Mouse (Mus musculus) midbrain, embryonic 11.5 days (tissue): Measurements from ENCODE around the gene Grip1. TPM values are rescaled to one million over a fixed set of nuclear protein-coding genes. Genes with fewer than 3 reads are reported as not detected.

Experiments
- ATAC-seq: fragments of 200-750 bp; cut with Nextera tagmentation; 2 replicates; pipeline ENCODE4 v1.8.0; 2017; ENCODE audit warnings: moderate TSS enrichment, moderate library complexity; ENCODE audit not compliant: low FRiP score
- DNase-seq: peaks from one replicate; pipeline ENCODE4 v3.0.0; 2015; ENCODE audit warnings: low spot score; ENCODE audit errors: missing footprints
- H3K27ac ChIP-seq: fragments of 300-500 bp; sonication (generic); 2 replicates; pipeline ENCODE4 v1.5.1; 2014; ENCODE audit warnings: low read depth, low read length
- H3K27me3 ChIP-seq: fragments of 300-500 bp; sonication (generic); 2 replicates; pipeline ENCODE4 v1.6.1; 2014; ENCODE audit warnings: mild to moderate bottlenecking, low read length, moderate library complexity, mixed read lengths; ENCODE audit not compliant: control insufficient read depth, insufficient read depth
- H3K36me3 ChIP-seq: fragments of 300-500 bp; sonication (generic); 2 replicates; pipeline ENCODE4 v1.6.1; 2014; ENCODE audit warnings: mild to moderate bottlenecking, low read length, moderate library complexity, mixed read lengths; ENCODE audit not compliant: control insufficient read depth, insufficient read depth
- H3K4me1 ChIP-seq: fragments of 300-500 bp; sonication (generic); 2 replicates; pipeline ENCODE4 v1.6.1; 2014; ENCODE audit warnings: low read length; ENCODE audit not compliant: control insufficient read depth, insufficient read depth
- H3K4me2 ChIP-seq: fragments of 300-500 bp; sonication (generic); 2 replicates; pipeline ENCODE4 v1.6.1; 2014; ENCODE audit warnings: mild to moderate bottlenecking, moderate library complexity
- H3K4me3 ChIP-seq: fragments of 300-500 bp; sonication (generic); 2 replicates; pipeline ENCODE4 v1.5.1; 2014; ENCODE audit warnings: low read depth, low read length
- H3K9ac ChIP-seq: fragments of 300-500 bp; sonication (generic); 2 replicates; pipeline ENCODE4 v1.6.1; 2014; ENCODE audit warnings: low read length
- H3K9me3 ChIP-seq: fragments of 300-500 bp; sonication (generic); 2 replicates; pipeline ENCODE4 v1.6.1; 2016; ENCODE audit warnings: low read length; ENCODE audit not compliant: control insufficient read depth
- WGBS: fragments of 180-500 bp; shearing (Covaris S2); extraction: QIAGEN DNeasy Blood & Tissue Kit; methylation state at CpG from one replicate; pipeline ENCODE4 v1.1.7; 2014; 5-methylcytosine and 5-hydroxymethylcytosine counted together
- polyA plus RNA-seq: library from polyadenylated mRNA; unstranded; fragments of >200 nt; fragmentation: Nextera tagmentation; extraction: Ambion mirVana; gene quantifications from 2 replicates; pipeline ENCODE4 v1.2.1, GENCODE M21; 2014

The Grip1 gene
- polyA plus RNA-seq, 1 experiment from 2014 or later, result 8.5 TPM

DNA sequence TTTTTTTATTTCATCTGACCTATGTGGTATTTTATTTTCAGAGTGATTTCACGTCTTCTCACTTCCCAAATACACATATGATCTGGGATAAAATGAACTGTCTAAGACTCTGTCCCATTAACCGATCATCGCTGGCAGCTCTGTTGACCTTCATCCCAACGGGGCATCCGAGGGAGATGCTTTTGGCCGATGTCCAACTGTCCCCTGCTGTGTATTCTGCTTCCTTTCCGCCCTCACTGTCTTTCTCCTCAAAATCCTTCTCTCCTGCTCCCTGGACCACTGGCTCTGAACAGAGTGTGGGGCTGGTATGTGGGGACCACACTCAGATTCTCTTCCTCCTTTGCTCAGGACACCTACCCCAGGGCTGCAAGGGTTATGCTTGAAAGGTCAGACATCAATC lies 370.1 kb downstream of the Grip1 start:
- WGBS, result 56% methylated on average over 7 of the region's 7 CpGs
- ATAC-seq, result no peak
- H3K27ac ChIP-seq, result 0 out of 2 replicates have a peak overlapping the region, but pooled peaks have one; percentile 5
- H3K4me3 ChIP-seq, result no peak overlapping the region
- peaks cover 19% of the 10 kb centered on the region for H3K4me1 ChIP-seq
- H3K36me3 ChIP-seq, result no peaks in the 10 kb centered on the region
- no peak overlapping the region for H3K4me2 ChIP-seq
- DNase-seq, result no peak
- H3K27me3 ChIP-seq, result no peaks in the 10 kb centered on the region; the same call in 1 of the 2 replicates
- no peaks in the 10 kb centered on the region for H3K9me3 ChIP-seq
- no peak overlapping the region for H3K9ac ChIP-seq

DNA sequence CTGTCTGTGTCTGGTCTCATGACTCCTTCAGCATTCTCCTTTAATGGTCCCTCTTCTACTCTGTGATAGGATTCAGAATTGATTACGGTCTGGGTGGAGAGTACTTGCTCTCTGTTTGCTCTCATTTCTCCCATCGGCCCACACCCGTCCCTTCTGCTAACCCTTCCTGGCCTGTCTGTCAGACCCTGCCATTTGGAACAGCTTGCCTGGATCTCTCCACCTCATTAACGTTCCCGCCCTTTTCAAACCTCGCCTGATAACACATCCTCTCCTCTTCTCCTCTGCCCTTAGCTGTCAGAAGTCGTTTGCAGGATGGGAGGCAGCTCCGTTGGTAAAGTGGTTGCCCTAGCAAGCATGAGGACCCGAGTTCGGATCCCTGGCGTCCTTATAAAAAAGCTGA lies 370.9 kb downstream of the Grip1 start:
- Histone ChIP-seq H3K4me2 (no peak overlapping the region), H3K27ac (no peak overlapping the region), H3K4me3 (no peak overlapping the region), H3K4me1 (peaks cover 12% of the 10 kb centered on the region), H3K36me3 (no peaks in the 10 kb centered on the region), H3K9ac (no peak overlapping the region), H3K27me3 (no peaks in the 10 kb centered on the region; the same call in 1 of the 2 replicates), H3K9me3 (no peaks in the 10 kb centered on the region)
- 72% methylated on average over 11 of the region's 11 CpGs for WGBS
- DNase-seq, result no peak
- 0 out of 2 replicates have a peak, but pooled peaks have one; percentile 38 for ATAC-seq

DNA sequence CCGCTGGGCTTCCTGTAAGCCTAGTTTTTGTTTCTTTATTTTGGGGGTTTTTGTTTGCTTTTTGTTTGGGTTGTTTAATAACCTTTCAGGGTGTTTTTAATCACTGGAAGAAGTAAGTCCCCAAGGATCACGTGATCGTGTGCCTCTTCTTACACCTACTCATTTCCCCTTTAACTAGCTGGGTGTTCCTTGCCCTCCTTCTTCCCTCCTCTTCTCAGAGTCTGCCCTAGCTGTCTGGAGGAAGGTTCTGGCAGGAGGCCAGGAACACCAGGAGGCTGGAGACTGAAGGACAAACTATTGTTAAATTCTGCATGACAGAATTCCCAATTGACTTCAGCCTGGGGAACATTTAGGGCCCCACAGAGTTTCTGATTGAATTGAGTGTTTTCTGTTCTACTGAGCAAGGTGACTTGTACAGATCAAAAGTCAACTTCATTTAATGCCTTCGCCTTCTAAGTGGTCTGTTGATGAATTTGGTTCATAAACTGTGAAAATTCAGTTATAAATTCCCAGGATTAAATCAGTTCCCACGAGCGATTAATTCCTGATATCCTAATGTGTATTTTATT lies 376.8 kb downstream of the Grip1 start:
- no peak overlapping the region for H3K9ac ChIP-seq
- DNase-seq (no peak), ATAC-seq (no peak)
- peaks cover 5% of the 10 kb centered on the region; the same call in 1 of the 2 replicates for H3K9me3 ChIP-seq
- no peaks in the 10 kb centered on the region for H3K4me1 ChIP-seq
- H3K36me3 ChIP-seq, result no peaks in the 10 kb centered on the region
- H3K27me3 ChIP-seq, result no peaks in the 10 kb centered on the region; the same call in 1 of the 2 replicates
- no peak overlapping the region for H3K4me3 ChIP-seq
- no peak overlapping the region for H3K4me2 ChIP-seq
- 78% methylated on average over 6 of the region's 6 CpGs for WGBS
- no peak overlapping the region for H3K27ac ChIP-seq

DNA sequence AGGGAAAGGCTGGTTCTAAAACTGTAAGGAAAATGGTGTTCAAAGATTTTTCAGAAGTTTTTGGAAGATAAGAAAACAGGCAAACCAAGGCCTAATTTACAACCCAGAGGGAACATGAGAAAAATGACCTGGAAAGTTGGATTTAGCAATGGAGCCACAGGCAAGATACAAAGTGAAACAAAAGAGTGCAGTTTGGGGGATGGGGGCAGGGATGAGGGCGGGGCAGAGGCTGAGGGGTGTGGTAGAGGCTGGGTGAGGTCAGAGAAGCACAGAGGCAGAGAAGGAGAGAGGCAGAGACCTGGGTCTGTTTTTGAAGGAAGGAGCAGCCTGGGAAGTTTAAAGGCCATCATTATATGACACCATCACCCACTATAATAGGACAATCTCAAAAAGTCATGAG lies 377.5 kb downstream of the Grip1 start:
- H3K9ac ChIP-seq, result no peak overlapping the region
- H3K9me3 ChIP-seq, result peaks cover 5% of the 10 kb centered on the region; the same call in 1 of the 2 replicates
- ATAC-seq (no peak), DNase-seq (no peak)
- no peak overlapping the region for H3K4me2 ChIP-seq
- no peak overlapping the region for H3K4me3 ChIP-seq
- 87% methylated on average over 1 of the region's 1 CpGs for WGBS
- H3K27ac ChIP-seq, result no peak overlapping the region
- no peaks in the 10 kb centered on the region; the same call in 1 of the 2 replicates for H3K27me3 ChIP-seq
- H3K4me1 ChIP-seq, result no peaks in the 10 kb centered on the region
- H3K36me3 ChIP-seq, result no peaks in the 10 kb centered on the region

GRCm38 (mm10) chr10:119833334-119833733 lies 379.7 kb downstream of the Grip1 start:
- WGBS, result 83% methylated on average over 5 of the region's 5 CpGs
- no peak overlapping the region for H3K27ac ChIP-seq

GRCm38 (mm10) chr10:119834122-119834521 lies 380.5 kb downstream of the Grip1 start:
- DNase-seq (no peak), ATAC-seq (no peak)
- peaks cover 5% of the 10 kb centered on the region; the same call in 1 of the 2 replicates for H3K9me3 ChIP-seq
- H3K27ac ChIP-seq, result no peak overlapping the region
- H3K4me1 ChIP-seq, result 0 out of 2 replicates have a peak, but pooled peaks cover 2% of the 10 kb centered on the region
- no peak overlapping the region for H3K4me2 ChIP-seq
- H3K4me3 ChIP-seq, result no peak overlapping the region
- no peaks in the 10 kb centered on the region for H3K36me3 ChIP-seq
- 84% methylated on average over 4 of the region's 4 CpGs for WGBS
- no peaks in the 10 kb centered on the region for H3K27me3 ChIP-seq
- no peak overlapping the region for H3K9ac ChIP-seq

More at GRCm38 (mm10) chr10:119833334-119833733, 379.7 kb downstream of the Grip1 start:
- Histone ChIP-seq H3K9me3 (peaks cover 5% of the 10 kb centered on the region; the same call in 1 of the 2 replicates), H3K4me2 (no peak overlapping the region), H3K4me3 (no peak overlapping the region), H3K36me3 (no peaks in the 10 kb centered on the region), H3K4me1 (0 out of 2 replicates have a peak, but pooled peaks cover 2% of the 10 kb centered on the region), H3K27me3 (no peaks in the 10 kb centered on the region), H3K9ac (no peak overlapping the region)
- ATAC-seq (no peak), DNase-seq (no peak)

- Histone ChIP-seq H3K9ac (no peak overlapping the region), H3K4me2 (no peak overlapping the region), H3K4me1 (0 out of 2 replicates have a peak, but pooled peaks cover 2% of the 10 kb centered on the region), H3K27me3 (no peaks in the 10 kb centered on the region), H3K27ac (no peak overlapping the region), H3K36me3 (no peaks in the 10 kb centered on the region), H3K4me3 (no peak overlapping the region), H3K9me3 (no peaks in the 10 kb centered on the region)
- DNase-seq (no peak), ATAC-seq (peak; percentile 22; the same call in 1 of the 2 replicates)
- WGBS, result 84% methylated on average over 9 of the region's 11 CpGs
These were observed 386.0 kb downstream of the Grip1 start for GRCm38 (mm10) chr10:119839645-119840044.

DNA sequence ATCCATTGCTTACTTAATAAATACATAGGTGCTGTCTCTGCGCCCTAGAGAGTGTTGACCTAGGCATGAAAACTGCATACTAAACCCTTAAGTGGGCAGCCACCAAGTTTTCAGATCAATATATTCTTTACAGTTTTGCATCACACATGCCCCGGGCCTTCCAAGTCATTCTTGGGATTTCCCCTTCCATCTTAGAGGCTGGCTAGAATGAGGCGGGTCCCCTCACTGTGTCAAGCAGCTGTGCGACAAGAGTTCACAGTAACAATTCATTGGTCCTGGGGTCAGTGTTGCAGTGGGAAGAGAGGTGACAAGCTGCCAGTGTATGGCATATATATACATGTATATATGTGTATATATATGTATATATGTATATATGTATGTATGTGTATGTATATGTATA lies 388.4 kb downstream of the Grip1 start:
- DNase-seq (no peak), ATAC-seq (no peak)
- Histone ChIP-seq H3K4me1 (peaks cover 5% of the 10 kb centered on the region), H3K4me2 (no peak overlapping the region), H3K9ac (no peak overlapping the region), H3K27ac (no peak overlapping the region), H3K9me3 (no peaks in the 10 kb centered on the region), H3K36me3 (no peaks in the 10 kb centered on the region), H3K4me3 (no peak overlapping the region), H3K27me3 (no peaks in the 10 kb centered on the region)
- 89% methylated on average over 4 of the region's 4 CpGs for WGBS

GRCm38 (mm10) chr10:119845705-119846410 lies 392.2 kb downstream of the Grip1 start:
- Histone ChIP-seq H3K36me3 (no peaks in the 10 kb centered on the region), H3K27me3 (no peaks in the 10 kb centered on the region), H3K9me3 (no peaks in the 10 kb centered on the region), H3K4me1 (peaks cover 3% of the 10 kb centered on the region), H3K4me3 (no peak overlapping the region), H3K27ac (no peak overlapping the region), H3K4me2 (no peak overlapping the region), H3K9ac (no peak overlapping the region)
- 81% methylated on average over 11 of the region's 11 CpGs for WGBS
- no peak for ATAC-seq
- no peak for DNase-seq
